Mouse (Mus musculus): ENCODE data around the gene Hpf1.

Hpf1 gene

DNA sequence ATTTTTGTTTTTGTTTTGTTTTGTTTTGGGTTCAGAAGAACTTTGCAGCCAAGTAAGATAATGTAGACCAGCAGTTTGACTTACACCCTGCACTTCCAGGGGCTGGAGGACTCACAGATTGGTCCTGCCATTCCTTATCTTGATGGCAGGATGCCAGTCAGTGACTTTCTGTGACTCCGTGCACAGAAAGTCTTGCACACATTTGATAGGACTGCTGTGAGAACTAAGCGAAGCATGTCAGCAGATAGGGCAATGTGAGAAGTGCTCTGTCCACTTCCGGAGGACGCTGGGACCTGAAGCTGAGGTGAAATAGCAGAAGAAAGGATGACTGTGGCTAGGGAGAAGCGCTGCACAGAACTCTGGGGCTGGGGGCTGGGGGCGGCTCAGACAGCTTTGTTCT is 5.7 kb downstream of the Hpf1 start:
- in situ Hi-C loops (cut with MboI, MseI), result no loop called here

DNA sequence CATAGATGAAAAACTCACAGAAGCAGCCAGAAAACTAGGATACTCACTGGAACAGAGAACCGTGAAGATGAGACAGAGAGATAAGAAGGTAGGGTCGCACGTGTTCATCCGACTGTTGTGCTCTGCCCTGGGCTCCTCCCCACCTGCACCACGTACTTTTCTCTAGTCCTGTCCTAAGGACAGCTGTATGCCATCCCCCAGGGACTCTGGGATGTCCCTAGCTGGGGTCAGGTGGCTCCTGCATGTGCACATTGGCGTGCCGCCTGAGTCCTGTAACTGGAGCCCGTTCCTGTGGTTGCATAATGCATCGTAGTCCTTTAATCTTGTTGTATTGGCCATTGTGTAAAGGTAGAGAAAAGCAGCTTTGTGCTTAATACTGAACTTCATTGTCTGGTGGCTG is 9.9 kb downstream of the Hpf1 start:
- in situ Hi-C loops (cut with MboI, MseI), result no loop called here

GRCm38 (mm10) chr8:60912081-60912480 is 21.9 kb downstream of the Hpf1 start:
- in situ Hi-C loops (cut with MboI, MseI), result loop anchor here (5.0 kb wide), 1 partner anchor 45 kb away; no protein-coding TSS in a partner anchor

GRCm38 (mm10) chr8:60912554-60912953 is 22.3 kb downstream of the Hpf1 start:
- in situ Hi-C loops (cut with MboI, MseI), result loop anchor here (5.0 kb wide), 1 partner anchor 45 kb away; no protein-coding TSS in a partner anchor

DNA sequence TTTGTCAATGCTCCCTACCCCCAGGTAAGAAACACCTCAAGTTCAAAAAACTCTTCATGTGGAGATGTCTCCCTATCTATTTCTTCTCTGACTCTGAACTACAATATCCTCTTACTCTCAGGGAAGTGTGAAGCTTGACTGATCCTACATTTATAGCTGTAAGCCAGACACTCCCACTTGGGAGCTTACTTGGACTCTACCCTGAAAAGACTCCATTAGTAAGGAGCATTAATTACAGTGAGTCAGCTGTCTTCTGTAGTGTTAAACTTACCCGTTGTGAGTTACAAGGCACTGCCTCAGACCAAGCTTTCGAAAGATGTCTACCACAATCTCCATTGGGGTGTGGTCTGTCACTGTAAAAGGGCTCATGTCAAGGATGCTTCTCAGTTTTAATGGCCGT is 28.9 kb downstream of the Hpf1 start:
- in situ Hi-C loops (cut with MboI, MseI), result no loop called here

- in situ Hi-C loops (cut with MboI, MseI), result no loop called here
Observed at GRCm38 (mm10) chr8:60920176-60920575, 30.0 kb downstream of the Hpf1 start.

- in situ Hi-C loops (cut with MboI, MseI), result no loop called here
Observed at GRCm38 (mm10) chr8:60933617-60934016, 43.4 kb downstream of the Hpf1 start.

DNA sequence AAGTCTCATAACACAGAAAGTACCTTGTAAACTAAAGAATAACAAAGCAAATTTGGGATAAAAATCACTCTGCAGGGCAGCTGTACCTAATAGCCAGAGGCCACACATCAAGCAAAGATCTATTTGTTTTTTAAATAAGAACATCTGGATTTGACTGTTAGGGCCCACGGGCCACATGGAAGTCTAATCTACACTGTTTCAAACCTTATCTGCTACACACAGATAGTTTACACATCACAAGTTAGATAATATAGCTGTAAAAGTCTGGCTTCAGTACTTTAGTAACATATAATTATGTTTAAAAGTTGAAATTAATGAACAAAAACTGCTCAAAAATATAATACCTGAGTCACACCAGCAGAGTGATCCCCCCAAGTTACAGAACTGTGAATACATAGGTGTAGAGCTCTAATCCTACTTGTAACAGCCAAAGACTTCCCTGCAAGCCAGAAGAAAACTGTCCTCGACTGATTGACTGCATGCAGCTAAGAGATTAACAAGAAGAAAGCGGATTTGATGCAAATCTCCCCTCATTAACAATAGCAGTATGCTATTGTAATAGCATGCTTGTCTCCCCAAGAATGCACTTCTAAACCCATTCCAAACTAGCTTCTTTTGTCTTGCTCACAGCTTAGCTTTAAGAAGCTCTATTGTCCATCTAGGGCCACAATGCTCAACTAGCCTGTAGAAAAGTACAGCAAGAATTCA is 48.7 kb downstream of the Hpf1 start:
- in situ Hi-C loops (cut with MboI, MseI), result no loop called here

DNA sequence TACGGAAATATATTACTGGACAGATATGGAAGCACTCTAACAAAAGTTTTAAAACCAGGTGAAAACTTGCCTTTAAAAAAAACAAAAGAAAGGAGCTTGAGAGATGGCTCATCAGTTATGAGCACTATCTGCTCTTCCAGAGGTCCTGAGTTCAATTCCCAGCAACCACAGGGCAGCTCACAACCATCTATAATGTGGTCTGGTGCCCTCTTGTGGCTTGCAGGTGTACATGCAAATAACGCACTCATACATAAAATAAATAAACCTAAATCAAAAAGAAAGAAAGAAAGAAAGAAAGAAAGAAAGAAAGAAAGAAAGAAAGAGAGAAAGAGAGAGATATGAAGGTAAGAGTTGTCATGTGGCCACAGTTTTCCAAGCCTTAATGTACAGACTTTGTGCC is 52.6 kb downstream of the Hpf1 start:
- in situ Hi-C loops (cut with MboI, MseI), result no loop called here

DNA sequence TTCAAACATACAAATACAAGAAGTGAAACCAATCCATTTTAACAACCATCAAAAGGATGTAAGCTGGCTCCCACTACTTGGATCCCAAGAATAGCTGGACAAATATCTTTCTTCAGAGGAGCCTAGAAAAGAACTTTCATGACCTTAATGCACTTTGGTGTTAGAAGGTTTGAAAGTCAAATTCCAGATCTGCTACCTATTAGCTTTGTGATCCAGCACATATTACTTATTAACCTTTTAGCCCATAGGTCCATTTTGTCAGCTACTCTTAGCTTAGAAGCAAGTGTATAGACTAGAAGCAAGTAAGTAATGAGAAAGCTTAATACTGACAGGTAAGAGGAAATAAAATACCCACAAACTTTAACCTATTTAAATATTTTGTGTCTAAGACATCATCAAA is 57.3 kb downstream of the Hpf1 start:
- in situ Hi-C loops (cut with MboI, MseI), result no loop called here

DNA sequence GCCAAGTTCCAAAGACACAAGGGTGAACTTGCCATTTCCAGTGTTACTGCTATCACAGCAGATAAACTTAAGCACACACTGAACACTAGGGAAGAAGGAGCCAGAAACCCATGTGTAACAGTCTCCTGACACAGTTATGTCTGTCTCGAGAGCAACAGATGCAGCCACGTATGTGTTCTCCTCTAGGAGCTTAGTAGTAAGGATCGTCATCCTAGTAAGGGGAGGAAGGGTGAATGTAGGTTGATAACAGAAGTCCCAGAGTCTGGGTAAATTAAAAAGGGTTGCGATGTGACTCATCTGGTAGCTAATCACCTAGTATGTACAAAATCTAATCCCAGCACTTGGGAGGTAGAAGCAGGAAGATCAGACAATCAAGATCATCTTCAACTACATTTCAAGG is 59.6 kb downstream of the Hpf1 start:
- in situ Hi-C loops (cut with MboI, MseI), result no loop called here

- in situ Hi-C loops (cut with MboI, MseI), result no loop called here
Observed at GRCm38 (mm10) chr8:60951271-60951670, 61.1 kb downstream of the Hpf1 start.

- in situ Hi-C loops (cut with MboI, MseI), result no loop called here
Observed at GRCm38 (mm10) chr8:60951757-60952156, 61.5 kb downstream of the Hpf1 start.

- in situ Hi-C loops (cut with MboI, MseI), result no loop called here
Observed at GRCm38 (mm10) chr8:60952803-60953202, 62.6 kb downstream of the Hpf1 start.

DNA sequence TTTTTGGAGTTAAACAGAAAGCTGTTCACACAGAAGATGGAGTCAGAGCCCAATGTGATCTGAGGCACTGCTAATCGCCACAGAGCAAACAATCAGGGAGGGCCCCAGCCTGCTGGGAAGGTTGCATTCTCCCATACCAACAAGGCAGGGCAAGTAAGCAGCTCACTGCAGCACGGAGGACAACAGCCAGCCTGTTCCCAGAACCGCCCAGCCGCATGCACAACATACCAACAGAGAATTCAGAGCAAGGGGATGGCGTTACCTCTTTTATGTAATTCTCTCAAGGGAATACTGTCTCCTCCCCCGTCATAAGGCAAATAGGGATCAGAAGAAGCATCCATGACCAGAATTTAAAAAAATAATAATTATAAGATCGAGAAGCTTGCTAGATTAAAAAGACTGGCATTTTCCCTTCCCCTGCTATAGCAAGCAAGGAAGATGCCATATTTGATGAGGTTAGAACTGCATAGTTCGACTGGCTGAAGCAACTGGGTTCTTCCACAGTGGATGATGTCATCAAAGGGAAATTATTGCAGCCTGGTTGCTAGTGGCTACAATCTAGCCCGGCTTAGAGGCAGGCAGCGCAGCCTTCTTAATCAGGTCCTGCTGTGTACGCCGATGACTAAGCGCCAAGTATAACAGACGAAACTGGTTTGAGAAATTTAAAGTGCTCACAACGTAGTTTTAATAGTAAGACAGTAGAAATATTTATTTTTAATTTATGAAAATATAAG is 64.2 kb downstream of the Hpf1 start:
- in situ Hi-C loops (cut with MboI, MseI), result loop anchor here (5.0 kb wide), 1 partner anchor 42 kb away; no protein-coding TSS in a partner anchor

DNA sequence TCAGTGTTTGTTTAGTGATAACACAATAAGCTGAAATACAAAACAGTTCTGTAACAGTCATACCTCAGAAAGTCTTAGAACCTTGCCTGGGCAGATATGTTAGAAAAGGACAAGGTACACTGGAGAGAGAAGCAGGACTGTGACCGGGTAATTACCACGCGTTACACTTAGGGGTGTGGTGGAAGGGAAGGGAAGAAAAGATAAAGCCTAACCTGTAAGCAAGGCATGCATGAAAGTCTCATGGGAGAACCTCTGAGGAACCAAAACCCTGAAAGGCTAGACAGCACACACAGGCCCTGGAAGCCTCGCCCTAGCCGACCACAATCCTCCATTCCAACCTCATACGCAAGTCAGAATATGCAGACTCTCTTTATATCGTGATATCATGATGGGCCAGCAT is 66.6 kb downstream of the Hpf1 start:
- in situ Hi-C loops (cut with MboI, MseI), result loop anchor here (5.0 kb wide), 1 partner anchor 45 kb away; no protein-coding TSS in a partner anchor

All from T-helper 1 cell (primary cell).